10 mouse cellular contexts compared by ENCODE assay signal in genomic region chr11:109891989-109892386, GRCm38 (mm10).
A peak's percentile ranks its signal among the peaks of the same experiment; 100 is the strongest.
DNase-seq lines count a peak whose midpoint lies in the region; ATAC-seq and TF ChIP-seq lines count a peak whose summit lies in the region.
"Had no signal": no experiment of that assay in that cellular context is flagged by ENCODE, and none has a peak within 500 bp of the region (broad histone marks: within the 10 kb centered on the region; RNA-seq: fewer than 3 reads in every experiment).

No protein-coding gene starts in this region.

- H3K27me3 ChIP-seq in kidney, postnatal 0 days (ENCODE audit: insufficient read depth, low read length) = no peaks in the 10 kb centered on the region
- no peaks in the 10 kb centered on the region for H3K27me3 ChIP-seq in kidney, embryonic 14.5 days (ENCODE audit: control insufficient read depth, insufficient read depth, low read length)
- no peaks in the 10 kb centered on the region for H3K27me3 ChIP-seq in cerebellum, adult 2 months (ENCODE audit: control insufficient read depth, insufficient read depth, low read length)
- H3K27me3 ChIP-seq: heart, embryonic 13.5 days; liver, embryonic 13.5 days had no signal

- TF ChIP-seq CTCF in kidney, postnatal 0 days (IDR thresholded peaks at IDR 0.05; ENCODE audit: low read depth) = peak; percentile 57
- TF ChIP-seq CTCF in cerebellum, adult 2 months (IDR thresholded peaks at IDR 0.05; ENCODE audit: borderline replicate concordance, insufficient read depth, low read depth, low read length) = no peak

- H3K27ac ChIP-seq in kidney, postnatal 0 days = no peak overlapping the region
- H3K27ac ChIP-seq in kidney, embryonic 14.5 days (ENCODE audit: low read depth, low read length) = no peak overlapping the region
- H3K27ac ChIP-seq in cerebellum, adult 2 months (ENCODE audit: insufficient read depth, low read length) = no peak overlapping the region
- H3K27ac ChIP-seq: heart, embryonic 13.5 days; liver, embryonic 13.5 days had no signal

- no peak for ATAC-seq in kidney, postnatal 0 days (replicated peaks; ENCODE audit: low FRiP score, low read depth)
- no peak for ATAC-seq in kidney, embryonic 14.5 days (ENCODE audit: low FRiP score, low TSS enrichment)

- H3K9me3 ChIP-seq in kidney, postnatal 0 days (replicated peaks; ENCODE audit: low read length) = no peaks in the 10 kb centered on the region
- H3K9me3 ChIP-seq in kidney, embryonic 14.5 days (ENCODE audit: control insufficient read depth, low read length) = no peaks in the 10 kb centered on the region
- H3K9me3 ChIP-seq: heart, embryonic 13.5 days; liver, embryonic 13.5 days had no signal

- H3K4me2 ChIP-seq in kidney, postnatal 0 days (ENCODE audit: low read length) = no peak overlapping the region
- H3K4me2 ChIP-seq in kidney, embryonic 14.5 days (replicated peaks; ENCODE audit: low read depth, low read length) = no peak overlapping the region
- H3K4me2 ChIP-seq: heart, embryonic 13.5 days; liver, embryonic 13.5 days had no signal

- no peaks in the 10 kb centered on the region for H3K36me3 ChIP-seq in kidney, postnatal 0 days (ENCODE audit: insufficient read depth, low read length)
- no peaks in the 10 kb centered on the region for H3K36me3 ChIP-seq in kidney, embryonic 14.5 days (ENCODE audit: control insufficient read depth, insufficient read depth, low read length)
- H3K36me3 ChIP-seq: heart, embryonic 13.5 days; liver, embryonic 13.5 days had no signal

- H3K9ac ChIP-seq in kidney, postnatal 0 days (ENCODE audit: low read depth, low read length) = no peak overlapping the region
- H3K9ac ChIP-seq in kidney, embryonic 14.5 days (ENCODE audit: low read depth, low read length) = no peak overlapping the region
- H3K9ac ChIP-seq: heart, embryonic 13.5 days; liver, embryonic 13.5 days had no signal

- no peak overlapping the region for H3K4me3 ChIP-seq in kidney, postnatal 0 days (replicated peaks; ENCODE audit: low read depth, low read length)
- no peak overlapping the region for H3K4me3 ChIP-seq in kidney, embryonic 14.5 days (ENCODE audit: low read length)
- no peak overlapping the region for H3K4me3 ChIP-seq in cerebellum, adult 2 months (replicated peaks; ENCODE audit: insufficient read depth, low read depth, low read length)
- H3K4me3 ChIP-seq: heart, embryonic 13.5 days; liver, embryonic 13.5 days had no signal

- DNase-seq in kidney, postnatal 0 days (ENCODE audit: low spot score) = peak; percentile 82
- peak; percentile 7 for DNase-seq in CD4-positive helper T cell, adult 2 months (ENCODE audit: low read depth, low spot score)
- DNase-seq in brain, adult 2 months (ENCODE audit: low read depth, low spot score) = peak; percentile 79
- DNase-seq in layer of hippocampus, adult 9-10 months (ENCODE audit: low spot score) = peak; percentile 37
- DNase-seq in cerebellum, postnatal 36 days = no peak
- no peak for DNase-seq in cerebellum, postnatal 10 days
- DNase-seq in cerebellum, adult 2 months = no peak
- DNase-seq: liver, embryonic 13.5 days had no signal

- 67% methylated on average over 4 of the region's 4 CpGs for WGBS in kidney, postnatal 0 days
- 77% methylated on average over 4 of the region's 4 CpGs for WGBS in kidney, embryonic 14.5 days
- 63% methylated on average over 4 of the region's 4 CpGs for WGBS in cerebellum, adult 2 months

- no peaks in the 10 kb centered on the region for H3K4me1 ChIP-seq in kidney, postnatal 0 days (replicated peaks; ENCODE audit: insufficient read depth, low read length)
- no peaks in the 10 kb centered on the region for H3K4me1 ChIP-seq in kidney, embryonic 14.5 days (ENCODE audit: control insufficient read depth, insufficient read depth, low read length)
- H3K4me1 ChIP-seq in cerebellum, adult 2 months (ENCODE audit: control insufficient read depth, insufficient read depth, low read length) = no peaks in the 10 kb centered on the region
- H3K4me1 ChIP-seq: heart, embryonic 13.5 days; liver, embryonic 13.5 days had no signal

- TF ChIP-seq POLR2A in cerebellum, adult 2 months (IDR thresholded peaks at IDR 0.05; ENCODE audit: borderline replicate concordance, insufficient read depth, low read length) = no peak

Comparison
In these comparisons a context has a peak if more than half of its experiments do, and no peak if none do; other contexts are left out.
1. DNase-seq: peak in kidney, postnatal 0 days (single experiment), CD4-positive helper T cell, adult 2 months (single experiment), brain, adult 2 months (single experiment) and layer of hippocampus, adult 9-10 months (single experiment); none in cerebellum, postnatal 36 days (0 of 2), cerebellum, postnatal 10 days (0 of 2) and cerebellum, adult 2 months (0 of 2).